Mouse (Mus musculus): ENCODE data around the gene Cabin1. TPM values are rescaled to one million over a fixed set of nuclear protein-coding genes. Genes with fewer than 3 reads are reported as not detected.
"Not testable (repeated sequence)": the region's sequence is repeated elsewhere in the genome, so short reads cannot be mapped to it uniquely, and the experiment has no call there.

Cabin1 gene
- total RNA-seq, 2 experiments from 2014 or later = 32.9 to 35.1 TPM

GRCm38 (mm10) chr10:75767756-75768155, 3.6 kb upstream of the Cabin1 start:
- DNase-seq = not testable (repeated sequence)

- no peak for DNase-seq
Measured at GRCm38 (mm10) chr10:75766856-75767255, 2.7 kb upstream of the Cabin1 start.

- DNase-seq = peak; percentile 66 to 76
Measured at GRCm38 (mm10) chr10:75764519-75765473, 655 bp upstream of the Cabin1 start.

GRCm38 (mm10) chr10:75762413-75762812, 1.7 kb downstream of the Cabin1 start:
- no peak for DNase-seq

- DNase-seq = no peak
Measured at GRCm38 (mm10) chr10:75760311-75760710, 3.8 kb downstream of the Cabin1 start.

- DNase-seq = no peak
Measured at GRCm38 (mm10) chr10:75756719-75757118, 7.4 kb downstream of the Cabin1 start.

- peak; percentile 79 to 80 for DNase-seq
Measured at GRCm38 (mm10) chr10:75744017-75744416, 20.1 kb downstream of the Cabin1 start.

GRCm38 (mm10) chr10:75743369-75743768, 20.8 kb downstream of the Cabin1 start:
- DNase-seq = no peak

GRCm38 (mm10) chr10:75740866-75741265, 23.3 kb downstream of the Cabin1 start:
- peak; percentile 27 to 49 for DNase-seq

GRCm38 (mm10) chr10:75725449-75725848, 38.7 kb downstream of the Cabin1 start:
- DNase-seq = no peak

- no peak for DNase-seq
Measured at GRCm38 (mm10) chr10:75720215-75720614, 43.9 kb downstream of the Cabin1 start.

- no peak for DNase-seq
Measured at GRCm38 (mm10) chr10:75714795-75715194, 49.3 kb downstream of the Cabin1 start.

- no peak for DNase-seq
Measured at GRCm38 (mm10) chr10:75713026-75713425, 51.1 kb downstream of the Cabin1 start.

- no peak for DNase-seq
Measured at GRCm38 (mm10) chr10:75710210-75710609, 53.9 kb downstream of the Cabin1 start.

GRCm38 (mm10) chr10:75709261-75709660, 54.9 kb downstream of the Cabin1 start:
- DNase-seq = no peak

GRCm38 (mm10) chr10:75708633-75708992, 55.5 kb downstream of the Cabin1 start:
- peak; percentile 7 to 28 for DNase-seq

- DNase-seq = no peak
Measured at GRCm38 (mm10) chr10:75707901-75708632, 56.1 kb downstream of the Cabin1 start.

- no peak for DNase-seq
Measured at GRCm38 (mm10) chr10:75706632-75707216, 57.4 kb downstream of the Cabin1 start.

- peak; percentile 32 to 62 for DNase-seq
Measured at GRCm38 (mm10) chr10:75705681-75706400, 58.3 kb downstream of the Cabin1 start.

GRCm38 (mm10) chr10:75704212-75705185, 59.6 kb downstream of the Cabin1 start:
- peak; percentile 89 to 91 for DNase-seq

- DNase-seq = no peak
Measured at GRCm38 (mm10) chr10:75703504-75703903, 60.6 kb downstream of the Cabin1 start.
